Mouse (Mus musculus): ENCODE data around the gene Siah2.

The Siah2 gene

GRCm38 (mm10) chr3:58660636-58661035, 31.6 kb downstream of the Siah2 start:
- no peak for DNase-seq (ENCODE audit: low read depth, low spot score)

- DNase-seq (ENCODE audit: low read depth, low spot score), result peak; percentile 48
These were observed 34.8 kb downstream of the Siah2 start for GRCm38 (mm10) chr3:58657356-58657755.

GRCm38 (mm10) chr3:58655362-58656130, 36.7 kb downstream of the Siah2 start:
- DNase-seq (ENCODE audit: low read depth, low spot score), result no peak

- DNase-seq (ENCODE audit: low read depth, low spot score), result no peak
These were observed 38.3 kb downstream of the Siah2 start for GRCm38 (mm10) chr3:58653907-58654306.

- no peak for DNase-seq (ENCODE audit: low read depth, low spot score)
These were observed 41.9 kb downstream of the Siah2 start for GRCm38 (mm10) chr3:58650328-58650727.

GRCm38 (mm10) chr3:58647179-58647578, 45.0 kb downstream of the Siah2 start:
- no peak for DNase-seq (ENCODE audit: low read depth, low spot score)

GRCm38 (mm10) chr3:58646180-58646579, 46.0 kb downstream of the Siah2 start:
- no peak for DNase-seq (ENCODE audit: low read depth, low spot score)

GRCm38 (mm10) chr3:58636406-58637295, 55.5 kb downstream of the Siah2 start, which contains the start of gene Erich6:
Gene Erich6 (minus strand): TSS chr3:58637207.
- DNase-seq (ENCODE audit: low read depth, low spot score), result no peak

- no peak for DNase-seq (ENCODE audit: low read depth, low spot score)
These were observed 60.5 kb downstream of the Siah2 start for GRCm38 (mm10) chr3:58631693-58632092.

- DNase-seq (ENCODE audit: low read depth, low spot score), result no peak
These were observed 67.2 kb downstream of the Siah2 start for GRCm38 (mm10) chr3:58624981-58625380.
